Comparison of ENCODE assay signal across 32 mouse cellular contexts in the genomic region with DNA sequence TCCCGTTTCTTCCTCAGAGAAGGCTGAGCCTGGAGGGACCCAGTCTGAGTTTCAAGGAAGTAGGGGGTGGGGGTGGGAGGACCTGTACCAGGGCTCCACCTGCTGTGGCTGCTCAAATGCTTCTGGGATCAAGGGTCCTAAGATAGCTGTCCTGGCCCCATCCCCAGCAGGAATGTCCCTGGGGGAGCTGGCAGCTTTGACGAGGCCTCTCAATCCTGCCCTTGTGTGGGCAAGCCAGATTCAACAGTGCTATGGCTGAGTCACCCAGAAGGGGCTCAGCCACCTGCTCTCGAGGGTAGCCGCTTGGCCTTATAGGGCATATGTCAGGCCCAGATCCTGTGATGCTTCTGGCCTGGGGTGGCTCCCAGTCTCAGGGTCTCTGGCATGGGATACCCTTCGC. TPM values are rescaled to one million over a fixed set of nuclear protein-coding genes. Genes with fewer than 3 reads are reported as not detected.
"Had no signal": no experiment of that assay in that cellular context is flagged by ENCODE, and none has a peak within 500 bp of the region (broad histone marks: within the 10 kb centered on the region; RNA-seq: fewer than 3 reads in every experiment).

No protein-coding gene starts in this region.

- ATAC-seq: hindbrain, postnatal 0 days; intestine, embryonic 16.5 days had no signal

- H3K4me3 ChIP-seq: heart, embryonic 13.5 days; heart, embryonic 15.5 days; hindbrain, embryonic 13.5 days; hindbrain, embryonic 15.5 days; kidney, embryonic 15.5 days; layer of hippocampus, adult 2 months; left cerebral cortex, adult 2 months; limb, embryonic 10.5 days; limb, embryonic 12.5 days; liver, embryonic 13.5 days; liver, embryonic 15.5 days had no signal

- H3K4me1 ChIP-seq: hindbrain, embryonic 13.5 days; hindbrain, embryonic 15.5 days; kidney, embryonic 15.5 days; limb, embryonic 10.5 days; limb, embryonic 12.5 days; liver, embryonic 13.5 days; liver, embryonic 15.5 days had no signal

- H3K36me3 ChIP-seq: heart, embryonic 13.5 days; heart, embryonic 15.5 days; hindbrain, embryonic 13.5 days; hindbrain, embryonic 15.5 days; kidney, embryonic 15.5 days; limb, embryonic 10.5 days; limb, embryonic 12.5 days; liver, embryonic 13.5 days; liver, embryonic 15.5 days had no signal

- DNase-seq: heart, adult 11 months; heart, postnatal 14 days; heart, postnatal 36 days; kidney, adult 11 months; kidney, adult 2 months; kidney, adult 9 months; kidney, postnatal 14 days; kidney, postnatal 36 days; liver; liver, embryonic 13.5 days had no signal

- H3K9ac ChIP-seq: heart, embryonic 13.5 days; heart, embryonic 15.5 days; hindbrain, embryonic 13.5 days; hindbrain, embryonic 15.5 days; kidney, embryonic 15.5 days; limb, embryonic 12.5 days; liver, embryonic 13.5 days; liver, embryonic 15.5 days had no signal

- H3K4me2 ChIP-seq: heart, embryonic 11.5 days; heart, embryonic 13.5 days; heart, embryonic 15.5 days; hindbrain, embryonic 13.5 days; hindbrain, embryonic 15.5 days; kidney, embryonic 15.5 days; limb, embryonic 12.5 days; liver, embryonic 11.5 days; liver, embryonic 13.5 days; liver, embryonic 15.5 days had no signal

- H3K9me3 ChIP-seq: heart, embryonic 13.5 days; heart, embryonic 15.5 days; hindbrain, embryonic 13.5 days; hindbrain, embryonic 15.5 days; kidney, embryonic 15.5 days; limb, embryonic 10.5 days; limb, embryonic 12.5 days; liver, embryonic 13.5 days; liver, embryonic 15.5 days had no signal

- H3K27me3 ChIP-seq: heart, embryonic 13.5 days; hindbrain, embryonic 15.5 days; kidney, embryonic 15.5 days; liver, embryonic 13.5 days; liver, embryonic 15.5 days had no signal

- H3K27ac ChIP-seq: heart, embryonic 13.5 days; heart, embryonic 15.5 days; hindbrain, embryonic 13.5 days; hindbrain, embryonic 15.5 days; hindbrain, postnatal 0 days; kidney, embryonic 15.5 days; kidney, postnatal 0 days; layer of hippocampus, adult 2 months; left cerebral cortex, adult 2 months; limb, embryonic 10.5 days; limb, embryonic 12.5 days; liver, embryonic 13.5 days; liver, embryonic 15.5 days had no signal

RNA-seq across cellular contexts. Expression of a gene that starts 33.9 kb away (rescaled TPM):
- total RNA-seq: gastrocnemius, adult 8-10 months; hematopoietic stem cell, adult 5-6 weeks; hindbrain, postnatal 0 days; layer of hippocampus, adult 2 months; layer of hippocampus, postnatal 10 days; layer of hippocampus, postnatal 25 days; left cerebral cortex, adult 2 months; left cerebral cortex, postnatal 14 days; left cerebral cortex, postnatal 36 days had no signal
- polyA plus RNA-seq: hindbrain, embryonic 11.5 days; hindbrain, embryonic 15.5 days; hindbrain, postnatal 0 days had no signal
